Mouse (Mus musculus): ENCODE measurements around the gene Gm6121. TPM values are rescaled to one million over a fixed set of nuclear protein-coding genes. Genes with fewer than 3 reads are reported as not detected.
"Not testable (repeated sequence)": the region's sequence is repeated elsewhere in the genome, so short reads cannot be mapped to it uniquely, and the experiment has no call there.

Gene Gm6121
- not detected for total RNA-seq (2021)
- long read RNA-seq, experiment 1, result 0 reads
- long read RNA-seq, experiment 2, result 0 reads

- not testable (repeated sequence) for DNase-seq (ENCODE audit: low spot score in 2 of 2)
Measured at GRCm38 (mm10) chrX:26935597-26935996, at the start of gene Gm6121. Gene Gm6121 (minus strand): TSS chrX:26935697.

Other genes starting within 250 kb of the Gm6121 start
- gene Gm14525, start 233.1 kb downstream of the Gm6121 start, total RNA-seq (2021), result not detected

Measured in adrenal gland, adult 18-20 months (tissue).